8 mouse cellular contexts compared by ENCODE assay signal in the genomic region with DNA sequence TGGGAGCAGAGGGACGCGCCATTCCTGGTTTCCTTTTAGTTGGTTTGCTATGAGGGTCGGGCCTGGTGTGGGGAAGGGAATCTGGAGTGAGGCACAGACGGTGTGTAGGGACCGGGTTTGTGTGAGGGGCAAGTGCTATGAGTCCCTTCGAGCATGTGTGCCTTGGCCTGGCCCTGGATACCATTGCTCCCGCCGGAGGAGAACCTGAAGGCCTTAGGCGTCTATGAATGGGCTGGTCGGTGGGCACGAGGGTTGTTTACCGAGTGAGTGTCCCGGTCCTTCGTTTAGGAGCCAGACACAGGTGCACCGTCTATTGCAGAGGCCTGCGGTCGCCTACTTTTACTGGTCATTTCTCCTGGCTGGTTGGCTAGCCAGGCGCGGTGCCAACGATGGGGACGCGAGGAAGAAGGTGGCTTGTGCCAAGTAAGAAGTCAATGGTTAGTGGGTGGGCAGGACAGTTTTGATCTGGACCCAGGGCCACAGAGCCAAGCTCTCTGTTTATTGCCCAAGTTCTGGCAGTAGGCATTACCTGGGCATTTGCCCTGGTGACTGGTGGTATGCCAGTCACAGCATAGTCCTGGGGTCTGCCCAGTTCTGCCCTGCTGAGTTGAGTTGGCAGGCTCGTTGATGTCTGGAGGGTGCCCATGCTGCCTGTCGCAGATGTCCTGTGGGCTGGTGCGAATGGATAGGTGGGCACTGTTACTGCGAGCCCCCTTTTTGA. TPM values are rescaled to one million over a fixed set of nuclear protein-coding genes. Genes with fewer than 3 reads are reported as not detected.
A peak's percentile ranks its signal among the peaks of the same experiment; 100 is the strongest.
DNase-seq lines count a peak whose midpoint lies in the region; ATAC-seq lines count a peak whose summit lies in the region.

No protein-coding gene starts in this region.

- peak overlapping the region; percentile 63 for H3K4me3 ChIP-seq in intestine, embryonic 15.5 days (replicated peaks)
- peak overlapping the region; percentile 73 for H3K4me3 ChIP-seq in midbrain, embryonic 10.5 days

- H3K36me3 ChIP-seq in intestine, embryonic 15.5 days, result 0 out of 2 replicates have a peak, but pooled peaks cover 2% of the 10 kb centered on the region
- peaks cover 13% of the 10 kb centered on the region for H3K36me3 ChIP-seq in midbrain, embryonic 10.5 days

- intact Hi-C loops in left cerebral cortex, postnatal 4 days (cut with DNase I), result loop anchor here (5.0 kb wide), 1 partner anchor 176 kb away; no protein-coding TSS in a partner anchor

- peak overlapping the region; percentile 99 for H3K27ac ChIP-seq in intestine, embryonic 15.5 days
- H3K27ac ChIP-seq in midbrain, embryonic 10.5 days (replicated peaks), result peak overlapping the region; percentile 99

- H3K4me2 ChIP-seq in intestine, embryonic 15.5 days (replicated peaks), result peak overlapping the region; percentile 89

- DNase-seq in spleen, adult 18-20 months, result peak; percentile 17 to 42
- DNase-seq in spleen, postnatal 36 days (ENCODE audit: low spot score in 2 of 2), result no peak
- peak; percentile 97 to 98 for DNase-seq in cerebellum, postnatal 25 days
- DNase-seq in gastrocnemius, adult 8-10 months (ENCODE audit: low spot score in 2 of 2), result peak; percentile 48 to 66
- peak; percentile 91 for DNase-seq in left cerebral cortex, postnatal 4 days
- DNase-seq in midbrain, embryonic 10.5 days (ENCODE audit: low spot score), result no peak
- DNase-seq in testis, postnatal 10 days (ENCODE audit: low spot score), result peak; percentile 79

- peak; percentile 42 for ATAC-seq in intestine, embryonic 15.5 days

- 19% methylated on average over 26 of the region's 26 CpGs for WGBS in intestine, embryonic 15.5 days
- WGBS in midbrain, embryonic 10.5 days, result 23% methylated on average over 26 of the region's 26 CpGs

- peaks cover 21% of the 10 kb centered on the region for H3K4me1 ChIP-seq in intestine, embryonic 15.5 days (replicated peaks)
- H3K4me1 ChIP-seq in midbrain, embryonic 10.5 days, result peaks cover 72% of the 10 kb centered on the region

- H3K27me3 ChIP-seq in intestine, embryonic 15.5 days (replicated peaks), result no peaks in the 10 kb centered on the region
- H3K27me3 ChIP-seq in midbrain, embryonic 10.5 days (ENCODE audit: low read depth, poor library complexity, severe bottlenecking), result peaks cover 5% of the 10 kb centered on the region; the same call in 1 of the 2 replicates

- no peaks in the 10 kb centered on the region for H3K9me3 ChIP-seq in intestine, embryonic 15.5 days
- H3K9me3 ChIP-seq in midbrain, embryonic 10.5 days (replicated peaks), result 0 out of 2 replicates have a peak, but pooled peaks cover 6% of the 10 kb centered on the region

- H3K9ac ChIP-seq in intestine, embryonic 15.5 days, result peak overlapping the region; percentile 86

RNA-seq across cellular contexts. Expression of a gene that starts 1.0 kb away (rescaled TPM):
- 10 to 100 TPM; 34.5 to 38.7 (median 37.1) TPM for total RNA-seq in gastrocnemius, adult 8-10 months (2022)
- 10.6 TPM in 2 replicates for polyA plus RNA-seq in intestine, embryonic 15.5 days (2015; fragmentation: Nextera tagmentation; extraction: Ambion mirVana)
- total RNA-seq in left cerebral cortex, postnatal 4 days (2021), result 10 to 100 TPM; 56.9 to 60.6 TPM
- polyA plus RNA-seq in midbrain, embryonic 10.5 days (2016; fragmentation: Nextera tagmentation; extraction: Ambion mirVana), result 33.2 and 35.5 TPM in 2 replicates

RNA-seq across cellular contexts. Expression of a gene that starts 42.4 kb away (rescaled TPM):
- total RNA-seq in gastrocnemius, adult 8-10 months (2022), result not detected
- polyA plus RNA-seq in intestine, embryonic 15.5 days (2015; fragmentation: Nextera tagmentation; extraction: Ambion mirVana), result 0.06 and 0.34 TPM in 2 replicates
- 10 to 100 TPM; 15.8 to 19.0 TPM for total RNA-seq in left cerebral cortex, postnatal 4 days (2021)
- polyA plus RNA-seq in midbrain, embryonic 10.5 days (2016; fragmentation: Nextera tagmentation; extraction: Ambion mirVana), result 0.15 and 0.24 TPM in 2 replicates

Comparison
In these comparisons a context has a peak if more than half of its experiments do, and no peak if none do; other contexts are left out.
1. DNase-seq: peak in spleen, adult 18-20 months (2 of 2), cerebellum, postnatal 25 days (2 of 2), gastrocnemius, adult 8-10 months (2 of 2), left cerebral cortex, postnatal 4 days (single experiment) and testis, postnatal 10 days (single experiment); none in spleen, postnatal 36 days (0 of 2) and midbrain, embryonic 10.5 days (single experiment).
2. RNA of a gene that starts 42.4 kb away (total RNA-seq): 15.8 to 19.0 TPM in left cerebral cortex, postnatal 4 days; not detected in gastrocnemius, adult 8-10 months; every median in the first group is over 10 times any median in the second.